Mouse (Mus musculus) effector memory CD4-positive, alpha-beta T cell, adult 5 months (primary cell): Measurements from ENCODE around the gene Ppme1. TPM values are rescaled to one million over a fixed set of nuclear protein-coding genes. Genes with fewer than 3 reads are reported as not detected.

Experiments
- polyA plus RNA-seq: library from polyadenylated mRNA; unstranded; fragments of 100-300 nt; shearing (Covaris generic); gene quantifications from one replicate; pipeline ENCODE4 v1.2.1, GENCODE M21; 2017

Ppme1 gene
- polyA plus RNA-seq: 36.0 TPM

GRCm38 (mm10) chr7:100371495-100372451, at the start of gene Ppme1, which contains the start of gene C2cd3:
TSS of gene Ppme1 (minus strand) at chr7:100372307.
TSS of gene C2cd3 (plus strand) at chr7:100372233.

DNA sequence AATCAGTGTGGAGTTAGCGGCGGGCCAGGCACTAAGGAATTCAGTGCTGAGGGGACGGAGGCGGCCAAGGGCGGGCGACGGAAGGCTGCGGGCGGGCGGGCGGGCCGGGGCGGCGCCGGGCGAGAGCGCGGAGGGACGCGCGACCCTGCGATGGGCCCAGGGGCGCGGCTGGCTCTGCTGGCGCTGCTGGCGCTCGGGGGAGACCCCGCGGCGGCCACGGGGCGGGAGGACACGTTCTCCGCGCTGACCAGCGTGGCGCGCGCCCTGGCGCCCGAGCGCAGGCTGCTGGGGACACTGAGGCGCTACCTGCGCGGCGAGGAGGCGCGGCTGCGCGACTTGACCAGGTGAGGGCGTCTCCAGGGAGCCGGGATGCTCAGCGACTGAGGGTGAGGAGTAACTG, 86.7 kb downstream of the Ppme1 start, which contains the start of gene P4ha3:
Gene P4ha3 (plus strand): TSS at position 138 of the 400 bp plus-strand sequence.

Other genes starting within 250 kb of the Ppme1 start
- 1.3 TPM for gene Lipt2, start 213.0 kb downstream of the Ppme1 start, polyA plus RNA-seq
- not detected for gene Kcne3, start 195.8 kb downstream of the Ppme1 start, polyA plus RNA-seq
- gene Pgm2l1, start 144.9 kb downstream of the Ppme1 start, polyA plus RNA-seq: 17.7 TPM
- gene P4ha3, start 86.8 kb downstream of the Ppme1 start, polyA plus RNA-seq: not detected
- gene C2cd3, start 74 bp downstream of the Ppme1 start, polyA plus RNA-seq: 42.6 TPM
- gene Ucp3, start 100.7 kb upstream of the Ppme1 start, polyA plus RNA-seq: not detected
- 925 TPM for gene Ucp2, start 121.0 kb upstream of the Ppme1 start, polyA plus RNA-seq
- gene Dnajb13, start 142.7 kb upstream of the Ppme1 start, polyA plus RNA-seq: 7.3 TPM
- 3.1 TPM for gene Coa4, start 164.8 kb upstream of the Ppme1 start, polyA plus RNA-seq
- gene Rab6a, start 235.1 kb upstream of the Ppme1 start, polyA plus RNA-seq: 68.7 TPM
- 38.2 TPM for gene Mrpl48, start 236.0 kb upstream of the Ppme1 start, polyA plus RNA-seq